Mouse (Mus musculus) G1E (cell line): ENCODE measurements around the gene Acat3.

Source experiments
- CTCF ChIP-seq: IDR thresholded peaks from 2 replicates; pipeline ENCODE4 v1.5.1; 2012; ENCODE audit warnings: low read depth, low read length, inconsistent platforms, mixed read lengths
- GATA1 ChIP-seq: IDR thresholded peaks from 2 replicates; pipeline ENCODE4 v1.6.1; 2012; ENCODE audit warnings: borderline replicate concordance, low read length, inconsistent platforms, mixed read lengths
- GATA2 ChIP-seq: IDR thresholded peaks from 2 replicates; pipeline ENCODE4 v1.6.1; 2012; ENCODE audit warnings: low read depth, low read length, inconsistent platforms, borderline replicate concordance
- TAL1 ChIP-seq: conservative IDR thresholded peaks from 2 replicates; pipeline ENCODE4 v1.6.1; 2012; ENCODE audit warnings: low read depth, low read length, inconsistent platforms, mixed read lengths

DNA sequence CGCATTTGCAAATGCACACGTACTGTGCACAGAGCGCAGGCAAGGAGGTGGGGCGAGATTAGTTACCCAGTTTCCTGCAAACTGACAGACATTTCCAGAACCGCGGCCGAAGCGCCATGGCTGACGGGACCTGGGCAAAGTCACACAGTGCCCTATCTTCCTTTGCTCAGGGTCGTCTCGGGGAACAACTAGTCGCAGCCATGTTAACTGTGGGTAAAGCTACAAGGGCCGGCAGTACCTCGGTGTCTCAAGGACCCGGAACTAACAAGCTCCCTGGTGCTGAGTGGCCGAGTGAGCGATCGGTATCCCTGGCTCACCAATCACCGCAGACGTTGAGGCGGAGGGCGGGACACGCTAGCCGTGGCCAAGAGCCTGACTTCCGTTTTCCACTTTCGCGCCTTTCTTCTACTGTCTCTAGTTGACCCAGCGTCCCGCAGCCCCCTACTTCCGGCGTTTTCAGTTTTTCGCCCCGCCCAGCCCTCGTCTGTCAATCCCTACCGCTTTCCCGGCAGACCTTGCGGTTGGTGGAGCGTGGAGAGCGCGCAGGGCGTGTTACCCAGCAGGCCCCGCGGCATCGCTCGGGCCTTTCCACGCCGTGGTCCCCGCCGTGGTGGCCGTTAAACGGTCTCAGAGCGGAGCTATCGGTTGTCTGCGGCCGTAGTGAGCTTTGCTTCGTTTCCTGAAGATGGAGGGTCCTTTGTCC, 24.4 kb downstream of the Acat3 start, which contains the start of gene Mrpl18:
- TF ChIP-seq GATA2 (no peak), TAL1 (no peak), CTCF (no peak), GATA1 (no peak)
